Mouse (Mus musculus) spleen, embryonic (tissue): ENCODE results near the gene Bysl.

ENCODE experiments used
- CTCF ChIA-PET: fragments of 350-600 bp; sonication (Branson Sonifier 250); formaldehyde crosslinking; loops from one replicate; lab custom pipeline; 2022; lab: Charles Lee

The Bysl gene

DNA sequence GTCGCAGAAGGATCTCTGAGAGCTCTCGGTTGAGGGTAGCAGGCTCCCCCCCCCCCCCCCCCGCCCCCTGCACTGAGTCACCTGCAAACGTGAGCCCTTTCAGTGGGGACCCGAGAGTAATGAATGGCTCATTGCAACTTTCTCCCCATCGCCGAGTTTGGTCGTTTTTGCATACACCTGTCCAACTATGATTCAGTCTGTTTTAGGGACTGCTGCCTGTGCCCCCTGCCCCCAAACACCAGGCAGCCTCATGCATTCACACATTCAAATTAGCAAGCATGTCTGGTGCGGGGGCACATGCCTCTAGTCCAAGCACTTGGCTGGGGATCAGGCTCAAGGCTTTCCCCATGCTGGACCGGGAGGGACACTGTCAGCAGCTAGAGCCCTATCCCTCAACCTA, 56.7 kb downstream of the Bysl start:
- CTCF ChIA-PET = interaction anchor here (0.5 kb wide), 1 partner anchor 18 kb away, joined by 6 read pairs; no protein-coding TSS in a partner anchor

GRCm38 (mm10) chr17:47552994-47553393, 58.3 kb downstream of the Bysl start:
- CTCF ChIA-PET = no interaction called here

DNA sequence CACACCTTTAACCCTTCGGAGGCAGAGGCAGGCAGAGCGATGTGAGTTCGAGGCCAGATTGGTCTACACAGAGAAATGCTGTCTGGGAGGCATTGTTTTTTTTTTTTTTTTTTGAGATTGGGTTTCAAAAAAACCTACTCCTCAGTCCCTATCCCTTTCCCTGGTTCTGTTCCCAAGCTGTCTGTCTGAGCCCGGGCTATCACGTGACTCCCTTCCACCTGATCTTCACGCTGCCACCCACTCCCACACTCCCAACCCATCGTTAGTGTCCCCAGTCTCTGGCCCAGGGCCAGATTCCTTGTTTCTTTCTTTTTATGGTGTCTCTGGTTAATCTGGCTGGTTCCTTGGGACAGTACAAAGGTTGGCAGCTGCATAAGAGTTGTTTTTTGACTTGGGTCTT, 60.2 kb downstream of the Bysl start:
- CTCF ChIA-PET = interaction anchor here (0.9 to 1.0 kb wide), 2 partner anchors 22 to 37 kb away, joined by 3 to 6 read pairs; no protein-coding TSS in a partner anchor
